Mouse (Mus musculus): ENCODE results near the gene Ica1l. TPM values are rescaled to one million over a fixed set of nuclear protein-coding genes. Genes with fewer than 3 reads are reported as not detected.
"Not testable (repeated sequence)": the region's sequence is repeated elsewhere in the genome, so short reads cannot be mapped to it uniquely, and the experiment has no call there.

Ica1l gene
- total RNA-seq (2021) = 10 to 100 TPM; 38.2 to 42.1 TPM
- long read RNA-seq, experiment 1, transcript Ica1l-201 (11 exons, 3,650 nt) = major isoform, 23 of 113 reads
- long read RNA-seq, experiment 1, transcript Ica1l-206 (11 exons, 3,415 nt) = minor isoform, 9 of 113 reads
- long read RNA-seq, experiment 1, partial matches to known transcripts = 8 of 113 reads
- long read RNA-seq, experiment 1, other reads (novel, unspliced or antisense) = 71 of 113 reads
- long read RNA-seq, experiment 2, transcript Ica1l-201 (11 exons, 3,650 nt) = major isoform, 19 of 94 reads
- long read RNA-seq, experiment 2, partial matches to known transcripts = 9 of 94 reads
- long read RNA-seq, experiment 2, other reads (novel, unspliced or antisense) = 62 of 94 reads

GRCm38 (mm10) chr1:60042796-60043469 lies at the start of gene Ica1l:
TSS of gene Ica1l (minus strand) at chr1:60043184.
- intact Hi-C loops (cut with DNase I) = no loop called here
- peak; percentile 19 to 47 for DNase-seq (ENCODE audit: low spot score in 2 of 2)

- no peak for DNase-seq (ENCODE audit: low spot score in 2 of 2)
- intact Hi-C loops (cut with DNase I) = no loop called here
These were observed 33.4 kb upstream of the Ica1l start for GRCm38 (mm10) chr1:60076411-60076810.

GRCm38 (mm10) chr1:60075590-60075989 lies 32.6 kb upstream of the Ica1l start:
- intact Hi-C loops (cut with DNase I) = no loop called here
- DNase-seq (ENCODE audit: low spot score in 2 of 2) = no peak

GRCm38 (mm10) chr1:60074935-60075334 lies 32.0 kb upstream of the Ica1l start:
- intact Hi-C loops (cut with DNase I) = no loop called here
- DNase-seq (ENCODE audit: low spot score in 2 of 2) = no peak

GRCm38 (mm10) chr1:60070725-60071124 lies 27.7 kb upstream of the Ica1l start:
- DNase-seq (ENCODE audit: low spot score in 2 of 2) = peak in 1 of 2 experiments; percentile 2

GRCm38 (mm10) chr1:60056310-60056709 lies 13.3 kb upstream of the Ica1l start:
- no peak for DNase-seq (ENCODE audit: low spot score in 2 of 2)
- intact Hi-C loops (cut with DNase I) = no loop called here

More at GRCm38 (mm10) chr1:60070725-60071124, 27.7 kb upstream of the Ica1l start:
- intact Hi-C loops (cut with DNase I) = not testable (repeated sequence)

GRCm38 (mm10) chr1:60054659-60055058 lies 11.7 kb upstream of the Ica1l start:
- intact Hi-C loops (cut with DNase I) = no loop called here
- DNase-seq (ENCODE audit: low spot score in 2 of 2) = no peak

GRCm38 (mm10) chr1:60047481-60047880 lies 4.5 kb upstream of the Ica1l start:
- DNase-seq (ENCODE audit: low spot score in 2 of 2); intact Hi-C loops (cut with DNase I): not testable (repeated sequence)

GRCm38 (mm10) chr1:60044595-60044994 lies 1.6 kb upstream of the Ica1l start:
- intact Hi-C loops (cut with DNase I) = no loop called here
- DNase-seq (ENCODE audit: low spot score in 2 of 2) = no peak

GRCm38 (mm10) chr1:60042398-60042795 lies 587 bp downstream of the Ica1l start:
- intact Hi-C loops (cut with DNase I) = no loop called here
- DNase-seq (ENCODE audit: low spot score in 2 of 2) = peak in 1 of 2 experiments; percentile 10

GRCm38 (mm10) chr1:60035044-60035443 lies 7.9 kb downstream of the Ica1l start:
- peak; percentile 38 to 57 for DNase-seq (ENCODE audit: low spot score in 2 of 2)
- intact Hi-C loops (cut with DNase I) = loop anchor here (10.0 kb wide), 1 partner anchor 650 kb away; no protein-coding TSS in a partner anchor

- no peak for DNase-seq (ENCODE audit: low spot score in 2 of 2)
These were observed 25.9 kb downstream of the Ica1l start for GRCm38 (mm10) chr1:60017031-60017469.

GRCm38 (mm10) chr1:60016136-60016611 lies 26.8 kb downstream of the Ica1l start:
- intact Hi-C loops (cut with DNase I) = no loop called here
- peak in 1 of 2 experiments; percentile 34 for DNase-seq (ENCODE audit: low spot score in 2 of 2)

More at GRCm38 (mm10) chr1:60017031-60017469, 25.9 kb downstream of the Ica1l start:
- intact Hi-C loops (cut with DNase I) = no loop called here

GRCm38 (mm10) chr1:60015511-60015910 lies 27.5 kb downstream of the Ica1l start:
- DNase-seq (ENCODE audit: low spot score in 2 of 2) = no peak

GRCm38 (mm10) chr1:60013779-60014178 lies 29.2 kb downstream of the Ica1l start:
- DNase-seq (ENCODE audit: low spot score in 2 of 2) = no peak
- intact Hi-C loops (cut with DNase I) = no loop called here

More at GRCm38 (mm10) chr1:60015511-60015910, 27.5 kb downstream of the Ica1l start:
- intact Hi-C loops (cut with DNase I) = no loop called here

GRCm38 (mm10) chr1:60008743-60009142 lies 34.2 kb downstream of the Ica1l start:
- intact Hi-C loops (cut with DNase I) = no loop called here
- no peak for DNase-seq (ENCODE audit: low spot score in 2 of 2)

GRCm38 (mm10) chr1:60007337-60007736 lies 35.6 kb downstream of the Ica1l start:
- intact Hi-C loops (cut with DNase I) = no loop called here
- DNase-seq (ENCODE audit: low spot score in 2 of 2) = no peak

- no peak for DNase-seq (ENCODE audit: low spot score in 2 of 2)
- intact Hi-C loops (cut with DNase I) = loop anchor here (5.0 kb wide), 1 partner anchor 118 kb away; no protein-coding TSS in a partner anchor
These were observed 42.7 kb downstream of the Ica1l start for GRCm38 (mm10) chr1:60000319-60000718.

- intact Hi-C loops (cut with DNase I) = no loop called here
- no peak for DNase-seq (ENCODE audit: low spot score in 2 of 2)
These were observed 45.6 kb downstream of the Ica1l start for GRCm38 (mm10) chr1:59997352-59997751.

GRCm38 (mm10) chr1:59995646-59996045 lies 47.3 kb downstream of the Ica1l start:
- no peak for DNase-seq (ENCODE audit: low spot score in 2 of 2)
- intact Hi-C loops (cut with DNase I) = no loop called here

All from left cerebral cortex, postnatal 14 days (tissue).